Mouse (Mus musculus) kidney, postnatal 4 days (tissue): ENCODE data around the gene Vmn1r10.

Experiments
- DNase-seq, 2 experiments: peaks; one replicate each; pipeline ENCODE4 v3.0.0; 2021; ENCODE audit warnings: mixed read lengths in 2 of 2

Gene Vmn1r10

DNA sequence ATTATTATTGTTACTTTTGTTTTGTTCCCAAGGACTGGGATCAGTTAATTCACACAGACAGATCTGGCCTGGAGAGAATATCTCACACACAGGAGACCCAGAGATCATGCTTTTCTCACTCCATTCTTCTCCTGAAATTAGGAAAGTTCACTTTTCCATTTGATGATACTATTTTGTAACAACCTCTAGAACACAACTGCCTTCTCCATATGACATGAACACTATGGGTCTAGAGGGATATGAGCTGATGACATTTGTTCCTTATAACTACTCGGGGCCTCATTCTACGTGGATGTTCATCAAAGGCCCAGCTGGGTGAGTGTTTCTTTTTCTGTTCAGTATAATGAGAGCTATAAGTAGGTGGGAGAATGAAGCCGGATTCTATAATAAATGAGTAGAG, at the start of gene Vmn1r10:
Vmn1r10 (plus strand) TSS at position 301 of the 400 bp plus-strand sequence.
- DNase-seq = no peak

DNA sequence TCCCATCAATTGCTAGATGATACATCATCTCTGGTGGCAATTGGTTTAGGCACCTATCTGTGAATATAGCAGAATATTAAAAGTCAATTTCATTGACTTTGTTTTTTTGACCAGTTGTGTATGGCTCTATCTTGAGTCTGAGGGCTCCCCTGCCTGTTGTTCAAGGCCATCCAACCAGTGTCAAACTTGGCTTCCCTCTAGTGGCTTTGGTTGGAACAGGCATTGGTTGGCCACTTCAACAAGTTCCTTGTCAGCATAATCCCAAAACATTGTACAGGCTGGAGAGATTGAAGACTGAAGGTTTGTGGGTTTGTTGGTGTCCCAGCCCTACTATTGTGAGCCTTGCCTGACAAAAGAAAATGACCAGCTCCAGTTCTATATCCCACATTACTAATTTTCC, 45.5 kb upstream of the Vmn1r10 start:
- DNase-seq = peak; percentile 27 to 42

GRCm38 (mm10) chr6:57066487-57066886, 42.8 kb upstream of the Vmn1r10 start, which contains the start of gene Vmn1r9:
Gene Vmn1r9, plus strand, starts transcription at chr6:57066787.
- DNase-seq = no peak

GRCm38 (mm10) chr6:57106358-57106757, 2.9 kb upstream of the Vmn1r10 start:
- no peak for DNase-seq

DNA sequence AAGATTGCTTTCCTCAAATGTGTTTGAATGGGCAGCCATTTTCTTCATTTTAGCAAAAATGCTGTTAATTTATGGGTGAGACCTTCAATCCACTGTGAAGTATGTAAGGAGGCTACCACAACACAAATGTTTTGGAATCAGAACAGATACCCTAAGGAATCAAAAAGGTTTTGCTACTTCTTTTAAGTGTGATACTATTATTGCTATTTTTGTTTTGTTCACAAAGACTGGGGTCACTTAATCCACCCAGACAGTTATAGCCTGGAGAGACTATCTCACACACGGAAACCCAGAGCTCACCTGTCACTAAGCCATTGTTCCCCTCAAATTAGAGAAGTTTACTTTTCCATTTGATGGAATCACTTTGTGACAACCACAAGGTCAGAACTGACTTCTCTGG, 23.9 kb downstream of the Vmn1r10 start, which contains the start of gene Vmn1r11:
Vmn1r11 (plus strand) TSS at position 301 of the 400 bp plus-strand sequence.
- DNase-seq = no peak

DNA sequence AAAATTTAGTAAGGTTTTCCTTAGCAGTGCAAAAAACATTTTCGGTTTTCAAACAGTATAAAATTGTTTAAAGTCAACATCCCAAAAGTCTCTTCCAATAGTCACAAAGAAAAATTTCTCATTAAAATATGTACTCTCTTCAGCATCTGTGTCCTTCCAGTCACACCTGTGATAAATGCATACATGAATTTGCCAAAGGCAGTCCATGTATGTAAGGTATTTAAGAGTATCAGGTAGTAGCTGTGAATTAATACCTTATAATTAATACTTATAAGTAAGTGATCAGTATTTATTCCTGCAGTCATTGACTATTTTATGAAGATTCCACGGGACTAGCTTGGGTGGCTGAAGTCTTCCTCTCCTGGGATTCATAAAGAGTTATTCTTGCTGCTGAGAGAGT, 47.4 kb downstream of the Vmn1r10 start, which contains the start of gene Vmn1r12:
Vmn1r12 (plus strand) TSS at position 301 of the 400 bp plus-strand sequence.
- DNase-seq = no peak
